Comparison of ENCODE assay signal across 15 mouse cellular contexts in genomic region chr8:117604101-117604500, GRCm38 (mm10).
"Had no signal": no experiment of that assay in that cellular context is flagged by ENCODE, and none has a peak within 500 bp of the region (broad histone marks: within the 10 kb centered on the region; RNA-seq: fewer than 3 reads in every experiment).

No protein-coding gene starts in this region.

- H3K4me1 ChIP-seq: limb, embryonic 12.5 days; liver, embryonic 13.5 days; lung, embryonic 15.5 days; megakaryocyte, embryonic 14.5 days; neural tube, embryonic 15.5 days had no signal

- H3K9ac ChIP-seq: limb, embryonic 12.5 days; liver, embryonic 13.5 days; liver, postnatal 0 days; lung, embryonic 15.5 days; neural tube, embryonic 15.5 days had no signal

- H3K27me3 ChIP-seq: limb, embryonic 12.5 days; liver, embryonic 13.5 days; lung, embryonic 15.5 days; megakaryocyte, embryonic 14.5 days; neural tube, embryonic 15.5 days had no signal

- H3K27ac ChIP-seq: left cerebral cortex, adult 2 months; limb, embryonic 12.5 days; liver, embryonic 13.5 days; lung, embryonic 15.5 days; macrophage; neural tube, embryonic 15.5 days; stomach, postnatal 0 days had no signal

- ATAC-seq: liver, postnatal 0 days had no signal

- H3K4me3 ChIP-seq: left cerebral cortex, adult 2 months; limb, embryonic 12.5 days; liver, embryonic 13.5 days; lung, embryonic 15.5 days; megakaryocyte, embryonic 14.5 days; myocyte; neural tube, embryonic 15.5 days had no signal

- DNase-seq: kidney, adult 8-10 months; kidney, postnatal 25 days; liver; liver, embryonic 13.5 days; liver, postnatal 0 days; lung, postnatal 14 days; thymus, postnatal 4 days had no signal

- H3K36me3 ChIP-seq: limb, embryonic 12.5 days; lung, embryonic 15.5 days; neural tube, embryonic 15.5 days had no signal

- H3K9me3 ChIP-seq: liver, embryonic 13.5 days; lung, embryonic 15.5 days; neural tube, embryonic 15.5 days had no signal

- H3K4me2 ChIP-seq: limb, embryonic 12.5 days; liver, embryonic 13.5 days; lung, embryonic 15.5 days; neural tube, embryonic 15.5 days had no signal
